ENCODE assay signal across 9 mouse cellular contexts in the genomic region with DNA sequence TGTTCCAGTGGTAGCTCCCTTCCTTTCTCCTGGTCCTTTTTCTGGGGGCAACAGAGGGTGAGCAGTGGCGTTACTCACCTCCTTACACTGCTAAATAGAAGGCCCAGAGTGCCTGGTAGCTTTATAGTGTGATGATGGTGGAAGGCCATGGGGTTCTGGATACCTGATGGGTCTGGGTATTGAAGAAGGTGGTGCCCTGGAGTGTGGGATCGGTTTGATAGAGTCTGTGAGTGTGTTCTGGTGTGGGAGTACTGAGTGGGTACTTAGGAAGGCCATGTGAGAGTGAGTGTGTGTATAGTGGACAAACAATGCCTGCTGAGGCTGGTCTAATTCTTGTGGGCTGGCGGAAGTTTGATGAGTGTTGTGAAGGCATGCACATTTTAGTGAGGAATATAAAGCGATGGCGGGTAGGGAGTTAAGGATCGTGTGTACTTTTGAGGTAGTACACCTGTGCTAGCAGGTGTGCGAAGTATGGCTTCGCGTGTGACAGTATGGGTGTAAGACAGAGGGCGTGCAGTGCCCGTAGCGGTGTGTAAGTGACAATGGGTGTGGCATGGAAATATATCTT. TPM values are rescaled to one million over a fixed set of nuclear protein-coding genes. Genes with fewer than 3 reads are reported as not detected.
DNase-seq lines count a peak whose midpoint lies in the region; ATAC-seq and TF ChIP-seq lines count a peak whose summit lies in the region.
"Had no signal": no experiment of that assay in that cellular context is flagged by ENCODE, and none has a peak within 500 bp of the region (broad histone marks: within the 10 kb centered on the region; RNA-seq: fewer than 3 reads in every experiment).

No protein-coding gene starts in this region.

- H3K4me2 ChIP-seq in forebrain, postnatal 0 days (ENCODE audit: low read depth) = peak overlapping the region; percentile 94

- TF ChIP-seq POLR2A in bone marrow macrophage, adult 2 months (IDR thresholded peaks at IDR 0.05; ENCODE audit: borderline replicate concordance, low read depth, low read length) = no peak

- H3K36me3 ChIP-seq in forebrain, postnatal 0 days (ENCODE audit: insufficient read depth) = peaks cover 16% of the 10 kb centered on the region
- H3K36me3 ChIP-seq in macrophage (ENCODE audit: inconsistent target) = peaks cover 15% of the 10 kb centered on the region

- H3K27me3 ChIP-seq in forebrain, postnatal 0 days (ENCODE audit: insufficient read depth, low read length) = no peaks in the 10 kb centered on the region

- no peak for TF ChIP-seq CTCF in bone marrow macrophage, adult 2 months (IDR thresholded peaks at IDR 0.05; ENCODE audit: low read depth, low read length)
- TF ChIP-seq CTCF in forebrain, postnatal 0 days (IDR thresholded peaks at IDR 0.05; ENCODE audit: low read depth) = no peak

- 12% methylated on average over 12 of the region's 12 CpGs for WGBS in forebrain, postnatal 0 days
- 36% methylated on average over 12 of the region's 12 CpGs for WGBS in macrophage (ENCODE audit: missing documents)

- no peaks in the 10 kb centered on the region for H3K9me3 ChIP-seq in forebrain, postnatal 0 days (ENCODE audit: low read length)

- H3K4me1 ChIP-seq in bone marrow macrophage, adult 2 months (ENCODE audit: control insufficient read depth, insufficient read depth, low read length) = peaks cover 37% of the 10 kb centered on the region
- peaks cover 40% of the 10 kb centered on the region for H3K4me1 ChIP-seq in forebrain, postnatal 0 days (ENCODE audit: insufficient read depth)

- peak overlapping the region; percentile 75 for H3K4me3 ChIP-seq in bone marrow macrophage, adult 2 months (ENCODE audit: insufficient read depth, low read length)
- peak overlapping the region; percentile 77 for H3K4me3 ChIP-seq in forebrain, postnatal 0 days (ENCODE audit: low read depth, low read length)
- H3K4me3 ChIP-seq in macrophage (ENCODE audit: inconsistent target) = no peak overlapping the region; the same call in 1 of the 2 replicates

- peak; percentile 25 for DNase-seq in layer of hippocampus, adult 11-12 months (ENCODE audit: low spot score)
- no peak for DNase-seq in layer of hippocampus, postnatal 14 days (ENCODE audit: low spot score in 2 of 2)
- no peak for DNase-seq in forebrain, postnatal 0 days
- no peak for DNase-seq in ovary, adult 18-20 months (ENCODE audit: low spot score)
- DNase-seq in T-cell, adult 2 months (ENCODE audit: low spot score) = no peak
- no peak for DNase-seq in spleen, adult 18-20 months

- peak overlapping the region; percentile 39; the same call in 1 of the 2 replicates for H3K9ac ChIP-seq in forebrain, postnatal 0 days

- H3K79me2 ChIP-seq in macrophage (ENCODE audit: inconsistent target) = peaks cover 65% of the 10 kb centered on the region

- ATAC-seq in forebrain, postnatal 0 days = no peak

- H3K27ac ChIP-seq in bone marrow macrophage, adult 2 months (ENCODE audit: insufficient read depth, low read depth, low read length) = peak overlapping the region; percentile 99
- H3K27ac ChIP-seq in forebrain, postnatal 0 days (ENCODE audit: low read depth, low read length) = peak overlapping the region; percentile 99
- H3K27ac ChIP-seq in macrophage = peak overlapping the region; percentile 95

RNA-seq across cellular contexts. Expression of gene Cic, which starts 13.7 kb away (rescaled TPM):
- 100 to 1,000 TPM; 209 to 228 TPM for total RNA-seq in layer of hippocampus, postnatal 14 days (2021)
- 251 and 272 TPM in 2 replicates for polyA plus RNA-seq in bone marrow macrophage, adult 2 months (2012; ENCODE audit: insufficient read depth, insufficient read length, missing spikeins)
- total RNA-seq in forebrain, postnatal 0 days (2014; rRNA removed) = 119 and 121 TPM in 2 replicates
- 25.4 and 31.3 TPM in 2 replicates for polyA plus RNA-seq in forebrain, postnatal 0 days (2015; fragmentation: Nextera tagmentation; extraction: Ambion mirVana)
- total RNA-seq in macrophage (2018; cell fraction: chromatin; rRNA removed) = 100 to 1,000 TPM in 24 of 26 experiments, 10 to 100 TPM in 2; 63.5 to 495 (median 311) TPM
- 100 to 1,000 TPM; 146 to 312 (median 230) TPM for total RNA-seq in macrophage (2018; cell fraction: cytosol; rRNA removed)
- total RNA-seq in macrophage (2018; cell fraction: nucleus; rRNA removed) = 100 to 1,000 TPM; 124 to 500 (median 278) TPM
- polyA plus RNA-seq in macrophage (2018) = 88.9 to 139 TPM (median 118 TPM) in 3 replicates

RNA-seq across cellular contexts. Expression of gene Pafah1b3, which starts 16.5 kb away (rescaled TPM):
- 10 to 100 TPM; 35.3 to 37.1 TPM for total RNA-seq in layer of hippocampus, postnatal 14 days (2021)
- polyA plus RNA-seq in bone marrow macrophage, adult 2 months (2012; ENCODE audit: insufficient read depth, insufficient read length, missing spikeins) = 35.5 and 38.0 TPM in 2 replicates
- total RNA-seq in forebrain, postnatal 0 days (2014; rRNA removed) = 407 and 461 TPM in 2 replicates
- polyA plus RNA-seq in forebrain, postnatal 0 days (2015; fragmentation: Nextera tagmentation; extraction: Ambion mirVana) = 517 and 583 TPM in 2 replicates
- total RNA-seq in macrophage (2018; cell fraction: chromatin; rRNA removed) = 10 to 100 TPM in 2 of 26 experiments, 1 to 10 TPM in 19, not detected in 5; 1.0 to 11.2 (median 4.6) TPM
- 10 to 100 TPM in 13 of 26 experiments, 1 to 10 TPM in 13; 5.4 to 18.3 (median 9.4) TPM for total RNA-seq in macrophage (2018; cell fraction: cytosol; rRNA removed)
- 1 to 10 TPM in 25 of 26 experiments, not detected in 1; 1.3 to 9.4 (median 3.4) TPM for total RNA-seq in macrophage (2018; cell fraction: nucleus; rRNA removed)
- 7.4 to 20.7 TPM (median 14.3 TPM) in 3 replicates for polyA plus RNA-seq in macrophage (2018)

RNA-seq across cellular contexts. Expression of gene Prr19, which starts 20.0 kb away (rescaled TPM):
- not detected for total RNA-seq in layer of hippocampus, postnatal 14 days (2021)
- polyA plus RNA-seq in bone marrow macrophage, adult 2 months (2012; ENCODE audit: insufficient read depth, insufficient read length, missing spikeins) = not detected in 2 replicates
- total RNA-seq in forebrain, postnatal 0 days (2014; rRNA removed) = 2.1 and 2.5 TPM in 2 replicates
- polyA plus RNA-seq in forebrain, postnatal 0 days (2015; fragmentation: Nextera tagmentation; extraction: Ambion mirVana) = 2.6 and 3.5 TPM in 2 replicates
- total RNA-seq in macrophage (2018; cell fraction: chromatin; rRNA removed) = not detected
- total RNA-seq in macrophage (2018; cell fraction: cytosol; rRNA removed) = not detected
- total RNA-seq in macrophage (2018; cell fraction: nucleus; rRNA removed) = not detected
- not detected in 3 replicates for polyA plus RNA-seq in macrophage (2018)
- total RNA-seq: neutrophil, adult 5-6 weeks had no signal

RNA-seq across cellular contexts. Expression of gene Tmem145, which starts 24.7 kb away (rescaled TPM):
- total RNA-seq in layer of hippocampus, postnatal 14 days (2021) = 10 to 100 TPM; 43.2 to 46.9 TPM
- polyA plus RNA-seq in bone marrow macrophage, adult 2 months (2012; ENCODE audit: insufficient read depth, insufficient read length, missing spikeins) = not detected in 2 replicates
- 55.9 and 63.2 TPM in 2 replicates for total RNA-seq in forebrain, postnatal 0 days (2014; rRNA removed)
- 46.7 and 68.0 TPM in 2 replicates for polyA plus RNA-seq in forebrain, postnatal 0 days (2015; fragmentation: Nextera tagmentation; extraction: Ambion mirVana)
- total RNA-seq in macrophage (2018; cell fraction: chromatin; rRNA removed) = not detected
- total RNA-seq in macrophage (2018; cell fraction: cytosol; rRNA removed) = not detected
- total RNA-seq in macrophage (2018; cell fraction: nucleus; rRNA removed) = not detected
- not detected in 3 replicates for polyA plus RNA-seq in macrophage (2018)
- total RNA-seq: neutrophil, adult 5-6 weeks had no signal

RNA-seq across cellular contexts. Expression of gene Erf, which starts 30.7 kb away (rescaled TPM):
- total RNA-seq in layer of hippocampus, postnatal 14 days (2021) = 10 to 100 TPM; 41.0 to 47.2 TPM
- 22.7 and 27.8 TPM in 2 replicates for polyA plus RNA-seq in bone marrow macrophage, adult 2 months (2012; ENCODE audit: insufficient read depth, insufficient read length, missing spikeins)
- total RNA-seq in forebrain, postnatal 0 days (2014; rRNA removed) = 11.8 and 16.5 TPM in 2 replicates
- polyA plus RNA-seq in forebrain, postnatal 0 days (2015; fragmentation: Nextera tagmentation; extraction: Ambion mirVana) = 3.7 and 4.5 TPM in 2 replicates
- 10 to 100 TPM in 15 of 26 experiments, 1 to 10 TPM in 11; 7.1 to 19.7 (median 10.7) TPM for total RNA-seq in macrophage (2018; cell fraction: chromatin; rRNA removed)
- 10 to 100 TPM in 24 of 26 experiments, 1 to 10 TPM in 2; 8.5 to 19.3 (median 12.5) TPM for total RNA-seq in macrophage (2018; cell fraction: cytosol; rRNA removed)
- 10 to 100 TPM in 19 of 26 experiments, 1 to 10 TPM in 7; 6.8 to 20.6 (median 13.6) TPM for total RNA-seq in macrophage (2018; cell fraction: nucleus; rRNA removed)
- 11.9 to 14.5 TPM (median 14.2 TPM) in 3 replicates for polyA plus RNA-seq in macrophage (2018)

Comparison
In these comparisons a context has a peak if more than half of its experiments do, and no peak if none do; other contexts are left out.
1. RNA of gene Pafah1b3, which starts 16.5 kb away (polyA plus RNA-seq): 517 to 583 TPM in forebrain, postnatal 0 days; 35.5 to 38.0 TPM in bone marrow macrophage, adult 2 months and 7.4 to 20.7 TPM in macrophage; every median in the first group is over 10 times any median in the second.
2. Peak in every context shown above with its lines, with median percentiles within 50 percentile points of each other: H3K27ac ChIP-seq.